In genomic region chr2:142881177-142881576, GRCm38 (mm10) we compare ENCODE assay signal across 20 mouse cellular contexts. TPM values are rescaled to one million over a fixed set of nuclear protein-coding genes. Genes with fewer than 3 reads are reported as not detected.
DNase-seq lines count a peak whose midpoint lies in the region; ATAC-seq and TF ChIP-seq lines count a peak whose summit lies in the region.
"Had no signal": no experiment of that assay in that cellular context is flagged by ENCODE, and none has a peak within 500 bp of the region (broad histone marks: within the 10 kb centered on the region; RNA-seq: fewer than 3 reads in every experiment).

No protein-coding gene starts in this region.

- no peak overlapping the region for H3K4me2 ChIP-seq in heart, embryonic 16.5 days (ENCODE audit: low read depth, low read length)
- no peak overlapping the region for H3K4me2 ChIP-seq in heart, embryonic 11.5 days
- H3K4me2 ChIP-seq in kidney, postnatal 0 days (ENCODE audit: low read length) = no peak overlapping the region
- H3K4me2 ChIP-seq: forebrain, embryonic 15.5 days; hindbrain, embryonic 13.5 days; limb, embryonic 13.5 days; liver, embryonic 12.5 days; midbrain, embryonic 12.5 days had no signal

- H3K4me3 ChIP-seq in heart, embryonic 16.5 days (ENCODE audit: low read length) = no peak overlapping the region
- no peak overlapping the region for H3K4me3 ChIP-seq in heart, embryonic 11.5 days (ENCODE audit: low read depth, low read length)
- no peak overlapping the region for H3K4me3 ChIP-seq in kidney, postnatal 0 days (replicated peaks; ENCODE audit: low read depth, low read length)
- H3K4me3 ChIP-seq: forebrain, embryonic 15.5 days; hindbrain, embryonic 13.5 days; limb, embryonic 13.5 days; liver, embryonic 12.5 days; midbrain, embryonic 12.5 days had no signal

- no peak overlapping the region for H3K9ac ChIP-seq in heart, embryonic 16.5 days (ENCODE audit: low read length)
- no peak overlapping the region for H3K9ac ChIP-seq in heart, embryonic 11.5 days (ENCODE audit: low read depth, low read length)
- H3K9ac ChIP-seq in kidney, postnatal 0 days (ENCODE audit: low read depth, low read length) = no peak overlapping the region
- H3K9ac ChIP-seq: forebrain, embryonic 15.5 days; hindbrain, embryonic 13.5 days; limb, embryonic 13.5 days; liver, embryonic 12.5 days; midbrain, embryonic 12.5 days had no signal

- 29% methylated on average over 4 of the region's 4 CpGs for WGBS in heart, embryonic 16.5 days
- WGBS in heart, embryonic 11.5 days (ENCODE audit: insufficient replicate concordance) = 29% methylated on average over 4 of the region's 4 CpGs
- 23% methylated on average over 4 of the region's 4 CpGs for WGBS in kidney, postnatal 0 days

- DNase-seq in gastrocnemius, adult 18-20 months (ENCODE audit: low spot score) = peak; percentile 54
- DNase-seq in gastrocnemius, postnatal 36 days = no peak
- peak; percentile 31 for DNase-seq in kidney, postnatal 0 days (ENCODE audit: low spot score)
- DNase-seq in kidney, postnatal 25 days = no peak
- peak; percentile 24 for DNase-seq in embryo, embryonic 11 days
- DNase-seq in cerebellum, postnatal 36 days = no peak
- DNase-seq: adrenal gland, postnatal 25 days; cerebellum, adult 9-10 months; kidney, adult 8-10 months; lung, adult 18-20 months; lung, postnatal 10 days; thymus, adult 2 months had no signal

- TF ChIP-seq CTCF in kidney, postnatal 0 days (IDR thresholded peaks at IDR 0.05; ENCODE audit: low read depth) = no peak

- peaks cover 27% of the 10 kb centered on the region for H3K4me1 ChIP-seq in heart, embryonic 16.5 days (ENCODE audit: control insufficient read depth, insufficient read depth, low read length)
- H3K4me1 ChIP-seq in heart, embryonic 11.5 days (ENCODE audit: control insufficient read depth, insufficient read depth, low read length) = peaks cover 23% of the 10 kb centered on the region
- H3K4me1 ChIP-seq in kidney, postnatal 0 days (replicated peaks; ENCODE audit: insufficient read depth, low read length) = peaks cover 46% of the 10 kb centered on the region
- H3K4me1 ChIP-seq: forebrain, embryonic 15.5 days; hindbrain, embryonic 13.5 days; midbrain, embryonic 12.5 days had no signal

- no peaks in the 10 kb centered on the region for H3K27me3 ChIP-seq in heart, embryonic 16.5 days (ENCODE audit: control insufficient read depth, insufficient read depth, low read length)
- no peaks in the 10 kb centered on the region for H3K27me3 ChIP-seq in heart, embryonic 11.5 days (ENCODE audit: control insufficient read depth, insufficient read depth, low read length)
- H3K27me3 ChIP-seq in kidney, postnatal 0 days (ENCODE audit: insufficient read depth, low read length) = no peaks in the 10 kb centered on the region
- H3K27me3 ChIP-seq: forebrain, embryonic 15.5 days; hindbrain, embryonic 13.5 days; limb, embryonic 13.5 days; liver, embryonic 12.5 days; midbrain, embryonic 12.5 days had no signal

- no peak for ATAC-seq in heart, embryonic 16.5 days (replicated peaks; ENCODE audit: extremely low read depth, insufficient read depth, low FRiP score)
- no peak for ATAC-seq in heart, embryonic 11.5 days (replicated peaks; ENCODE audit: insufficient number of reproducible peaks, low FRiP score, low TSS enrichment)
- no peak for ATAC-seq in kidney, postnatal 0 days (replicated peaks; ENCODE audit: low FRiP score, low read depth)
- ATAC-seq: CD4-positive, CD25-positive, alpha-beta regulatory T cell, adult 4 months; forebrain, embryonic 15.5 days; liver, embryonic 12.5 days had no signal

- H3K36me3 ChIP-seq in heart, embryonic 16.5 days (ENCODE audit: control insufficient read depth, insufficient read depth) = no peaks in the 10 kb centered on the region
- H3K36me3 ChIP-seq in heart, embryonic 11.5 days (ENCODE audit: control insufficient read depth, insufficient read depth, low read length) = no peaks in the 10 kb centered on the region
- H3K36me3 ChIP-seq in kidney, postnatal 0 days (ENCODE audit: insufficient read depth, low read length) = no peaks in the 10 kb centered on the region
- H3K36me3 ChIP-seq: forebrain, embryonic 15.5 days; hindbrain, embryonic 13.5 days; limb, embryonic 13.5 days; liver, embryonic 12.5 days; midbrain, embryonic 12.5 days had no signal

- peak overlapping the region; percentile 59 for H3K27ac ChIP-seq in heart, embryonic 16.5 days (ENCODE audit: low read length)
- H3K27ac ChIP-seq in heart, embryonic 11.5 days (ENCODE audit: low read depth, low read length) = no peak overlapping the region
- no peak overlapping the region for H3K27ac ChIP-seq in kidney, postnatal 0 days
- H3K27ac ChIP-seq: forebrain, embryonic 15.5 days; hindbrain, embryonic 13.5 days; limb, embryonic 13.5 days; liver, embryonic 12.5 days; midbrain, embryonic 12.5 days had no signal

- no peaks in the 10 kb centered on the region for H3K9me3 ChIP-seq in heart, embryonic 16.5 days (replicated peaks; ENCODE audit: control insufficient read depth, low read length)
- H3K9me3 ChIP-seq in heart, embryonic 11.5 days (replicated peaks; ENCODE audit: control insufficient read depth, low read length) = no peaks in the 10 kb centered on the region
- H3K9me3 ChIP-seq in kidney, postnatal 0 days (replicated peaks; ENCODE audit: low read length) = no peaks in the 10 kb centered on the region
- H3K9me3 ChIP-seq: forebrain, embryonic 15.5 days; hindbrain, embryonic 13.5 days; limb, embryonic 13.5 days; liver, embryonic 12.5 days; midbrain, embryonic 12.5 days had no signal

- intact Hi-C loops in gastrocnemius, postnatal 36 days (cut with DNase I) = no loop called here

RNA-seq across cellular contexts. Expression of gene Kif16b, which starts 20.2 kb away (rescaled TPM):
- total RNA-seq in gastrocnemius, adult 18-20 months (2021) = 10 to 100 TPM; 33.3 to 46.1 TPM
- 10 to 100 TPM; 29.4 to 36.8 TPM for total RNA-seq in gastrocnemius, postnatal 36 days (2021)
- polyA plus RNA-seq in heart, embryonic 16.5 days (2015; fragmentation: Nextera tagmentation; extraction: Ambion mirVana) = 11.8 and 12.5 TPM in 2 replicates
- polyA plus RNA-seq in heart, embryonic 11.5 days (2014; fragmentation: Nextera tagmentation; extraction: Ambion mirVana) = 7.6 and 11.3 TPM in 2 replicates
- polyA plus RNA-seq in kidney, postnatal 0 days (2015; fragmentation: Nextera tagmentation; extraction: Ambion mirVana) = 18.9 and 21.8 TPM in 2 replicates

Comparison
In these comparisons a context has a peak if more than half of its experiments do, and no peak if none do; other contexts are left out.
1. DNase-seq: peak in gastrocnemius, adult 18-20 months (single experiment), kidney, postnatal 0 days (single experiment) and embryo, embryonic 11 days (single experiment); none in gastrocnemius, postnatal 36 days (0 of 2), kidney, postnatal 25 days (0 of 2) and cerebellum, postnatal 36 days (0 of 2).